Mouse (Mus musculus) stomach, embryonic 16.5 days (tissue): ENCODE results near the gene Prr15. TPM values are rescaled to one million over a fixed set of nuclear protein-coding genes. Genes with fewer than 3 reads are reported as not detected.

ENCODE experiments used
- ATAC-seq: fragments of 200-750 bp; cut with Nextera tagmentation; 2 replicates; pipeline ENCODE4 v1.8.0; 2017; ENCODE audit warnings: moderate number of reproducible peaks, moderate TSS enrichment; ENCODE audit not compliant: insufficient read depth, low FRiP score
- H3K27ac ChIP-seq: fragments of 300-500 bp; sonication (generic); 2 replicates; pipeline ENCODE4 v1.5.1; 2014; ENCODE audit warnings: low read length
- H3K27me3 ChIP-seq: fragments of 300-500 bp; sonication (generic); 2 replicates; pipeline ENCODE4 v1.6.1; 2014; ENCODE audit warnings: low read length, control low read depth, mixed read lengths; ENCODE audit not compliant: control insufficient read depth, insufficient read depth
- H3K36me3 ChIP-seq: fragments of 300-500 bp; sonication (generic); 2 replicates; pipeline ENCODE4 v1.6.1; 2014; ENCODE audit warnings: low read length; ENCODE audit not compliant: control insufficient read depth, insufficient read depth
- H3K4me1 ChIP-seq: fragments of 300-500 bp; sonication (generic); 2 replicates; pipeline ENCODE4 v1.6.1; 2014; ENCODE audit warnings: low read length, control low read depth, mixed read lengths; ENCODE audit not compliant: control insufficient read depth, insufficient read depth
- H3K4me2 ChIP-seq: fragments of 300-500 bp; sonication (generic); 2 replicates; pipeline ENCODE4 v1.6.1; 2014; ENCODE audit warnings: low read depth, low read length, mixed read lengths
- H3K4me3 ChIP-seq: fragments of 300-500 bp; sonication (generic); replicated peaks from 2 replicates; pipeline ENCODE4 v1.5.1; 2014; ENCODE audit warnings: mild to moderate bottlenecking, low read length
- H3K9ac ChIP-seq: fragments of 300-500 bp; sonication (generic); 2 replicates; pipeline ENCODE4 v1.6.1; 2014; ENCODE audit warnings: low read length
- H3K9me3 ChIP-seq: fragments of 300-500 bp; sonication (generic); replicated peaks from 2 replicates; pipeline ENCODE4 v1.6.1; 2016; ENCODE audit warnings: low read length, control low read depth; ENCODE audit not compliant: control insufficient read depth
- WGBS: fragments of 180-500 bp; shearing (Covaris S2); extraction: QIAGEN DNeasy Blood & Tissue Kit; methylation state at CpG from one replicate; pipeline ENCODE4 v1.1.7; 2014; 5-methylcytosine and 5-hydroxymethylcytosine counted together
- polyA plus RNA-seq: library from polyadenylated mRNA; unstranded; fragments of >200 nt; fragmentation: Nextera tagmentation; extraction: Ambion mirVana; gene quantifications from 2 replicates; pipeline ENCODE4 v1.2.1, GENCODE M21; 2015

The Prr15 gene
- polyA plus RNA-seq, 1 experiment from 2014 or later = 8.7 TPM

DNA sequence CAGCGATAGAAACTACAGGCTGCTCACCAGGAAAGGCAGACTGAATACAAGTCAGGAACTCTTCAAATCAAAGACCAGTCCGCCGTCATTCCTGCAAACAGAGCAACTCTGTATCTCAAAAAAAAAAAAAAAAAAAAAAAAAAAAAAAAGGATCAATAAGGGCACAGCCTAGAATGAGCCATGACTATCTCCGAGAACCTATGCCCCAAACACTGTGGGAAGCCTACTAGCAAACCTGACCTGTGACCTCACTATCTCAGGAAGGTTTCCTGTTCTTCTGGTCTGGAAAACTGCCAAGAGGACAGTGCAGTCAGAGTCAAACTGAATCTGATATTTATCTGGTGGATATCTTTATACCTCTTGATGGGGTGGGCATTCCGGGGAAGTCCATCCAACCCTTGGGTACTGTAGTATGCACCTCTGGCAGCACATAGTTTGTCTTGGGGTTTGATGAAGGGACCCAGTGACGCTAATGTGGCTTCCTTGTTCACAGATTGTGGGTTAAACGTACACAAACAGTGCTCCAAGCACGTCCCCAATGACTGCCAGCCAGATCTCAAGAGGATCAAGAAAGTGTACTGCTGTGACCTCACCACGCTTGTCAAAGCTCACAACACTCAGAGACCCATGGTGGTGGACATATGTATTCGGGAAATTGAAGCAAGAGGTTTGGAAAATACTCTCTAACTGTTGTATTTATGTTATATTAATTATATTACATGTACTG is 35.7 kb upstream of the Prr15 start:
- ATAC-seq = no peak
- H3K4me1 ChIP-seq = no peaks in the 10 kb centered on the region
- no peak overlapping the region for H3K9ac ChIP-seq
- 54% methylated on average over 10 of the region's 10 CpGs for WGBS
- H3K9me3 ChIP-seq = no peaks in the 10 kb centered on the region
- no peak overlapping the region for H3K27ac ChIP-seq
- no peaks in the 10 kb centered on the region for H3K36me3 ChIP-seq
- H3K4me3 ChIP-seq = no peak overlapping the region
- no peak overlapping the region for H3K4me2 ChIP-seq
- H3K27me3 ChIP-seq = no peaks in the 10 kb centered on the region

DNA sequence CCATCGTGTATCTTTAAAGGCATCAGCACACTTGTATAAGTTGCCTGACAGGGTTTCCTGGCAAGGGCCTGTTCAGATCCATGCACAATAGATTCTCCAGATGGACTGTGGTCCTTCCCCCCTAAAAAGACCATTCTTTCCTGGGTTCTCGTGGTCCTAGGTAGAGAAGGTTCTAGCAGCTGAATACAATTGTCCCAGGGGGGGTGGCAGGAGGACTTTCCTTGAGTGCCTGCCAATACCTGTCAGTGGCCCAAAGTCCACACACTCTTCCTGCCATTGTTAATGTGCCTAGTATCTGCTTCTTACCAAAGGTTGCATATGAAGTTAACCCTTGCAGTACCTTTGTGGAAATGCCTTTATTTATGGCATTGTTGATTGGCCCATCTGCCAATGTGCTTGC is 28.4 kb upstream of the Prr15 start:
- no peak overlapping the region for H3K4me3 ChIP-seq
- no peak overlapping the region for H3K4me2 ChIP-seq
- no peaks in the 10 kb centered on the region for H3K4me1 ChIP-seq
- no peaks in the 10 kb centered on the region for H3K9me3 ChIP-seq
- H3K9ac ChIP-seq = no peak overlapping the region
- 71% methylated on average over 2 of the region's 2 CpGs for WGBS
- no peak overlapping the region for H3K27ac ChIP-seq
- ATAC-seq = no peak
- H3K36me3 ChIP-seq = no peaks in the 10 kb centered on the region
- no peaks in the 10 kb centered on the region for H3K27me3 ChIP-seq

DNA sequence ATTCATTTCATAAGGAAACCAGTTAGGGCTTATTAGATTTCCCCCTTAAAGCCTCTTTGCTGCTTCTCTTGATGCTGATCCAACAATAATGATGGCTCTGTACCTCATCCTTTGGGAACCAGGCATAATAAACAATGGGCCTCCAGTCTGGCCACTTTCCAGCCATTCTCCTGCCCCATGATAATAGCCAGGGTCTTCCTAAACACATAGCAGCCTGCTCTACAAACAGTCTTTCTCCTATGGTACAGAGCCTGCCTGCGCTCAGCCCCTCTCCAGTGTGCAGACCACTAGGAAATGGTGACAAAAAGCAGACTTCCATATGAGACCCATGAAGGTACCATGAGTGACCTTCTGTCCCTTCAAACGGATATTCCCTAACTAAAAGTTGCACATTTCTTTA is 26.2 kb upstream of the Prr15 start:
- Histone ChIP-seq H3K4me1 (no peaks in the 10 kb centered on the region), H3K27me3 (no peaks in the 10 kb centered on the region), H3K4me2 (no peak overlapping the region), H3K9me3 (no peaks in the 10 kb centered on the region), H3K4me3 (no peak overlapping the region), H3K27ac (no peak overlapping the region; the same call in 1 of the 2 replicates), H3K36me3 (no peaks in the 10 kb centered on the region), H3K9ac (no peak overlapping the region)
- WGBS = 53% methylated on average over 2 of the region's 2 CpGs
- peak; percentile 47; the same call in 1 of the 2 replicates for ATAC-seq

DNA sequence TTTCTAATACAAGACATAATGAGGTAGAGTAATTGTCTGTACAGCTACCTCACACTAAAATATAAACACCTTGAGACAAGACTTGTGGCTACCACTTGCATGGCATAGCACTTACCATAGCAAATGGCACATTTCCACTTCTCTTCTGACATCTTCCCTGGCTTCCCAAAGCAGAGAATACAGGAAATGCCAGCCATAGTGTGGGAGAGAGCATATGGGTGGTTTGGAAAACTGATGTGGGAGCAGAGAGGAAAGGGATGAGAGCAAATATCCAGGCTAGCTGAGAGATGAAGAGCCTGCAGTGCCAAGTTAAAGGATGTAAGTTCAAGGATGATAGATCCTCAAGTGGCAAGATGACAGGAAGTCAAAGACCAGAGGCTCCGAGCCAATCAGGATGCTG is 19.9 kb upstream of the Prr15 start:
- WGBS = 71% methylated on average over 1 of the region's 1 CpGs
- Histone ChIP-seq H3K9ac (no peak overlapping the region), H3K27ac (no peak overlapping the region), H3K4me1 (no peaks in the 10 kb centered on the region), H3K36me3 (no peaks in the 10 kb centered on the region), H3K4me2 (no peak overlapping the region), H3K9me3 (no peaks in the 10 kb centered on the region), H3K27me3 (no peaks in the 10 kb centered on the region), H3K4me3 (no peak overlapping the region)
- ATAC-seq = no peak

DNA sequence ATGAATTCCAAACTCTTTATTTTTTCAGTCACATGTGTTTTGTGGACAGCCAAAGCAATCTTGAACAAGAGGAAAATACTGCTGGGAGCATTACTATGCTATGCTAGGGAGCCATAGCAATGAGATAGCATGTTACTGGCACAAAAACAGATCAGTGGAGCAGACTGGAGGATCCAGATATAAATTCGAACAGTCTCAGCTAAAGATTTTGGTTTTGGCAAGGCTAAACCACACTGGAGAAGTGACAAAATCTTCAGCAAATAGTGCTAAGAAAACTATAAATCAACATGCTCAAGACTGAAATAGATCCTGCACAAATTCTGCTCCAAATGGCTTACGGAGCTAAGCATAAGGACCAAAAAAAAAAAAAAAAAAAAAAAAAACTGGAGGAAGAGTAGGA is 12.6 kb upstream of the Prr15 start:
- H3K36me3 ChIP-seq = no peaks in the 10 kb centered on the region
- H3K9ac ChIP-seq = no peak overlapping the region
- ATAC-seq = no peak
- no peaks in the 10 kb centered on the region for H3K9me3 ChIP-seq
- H3K27ac ChIP-seq = no peak overlapping the region
- 81% methylated on average over 2 of the region's 2 CpGs for WGBS
- no peaks in the 10 kb centered on the region for H3K4me1 ChIP-seq
- no peaks in the 10 kb centered on the region for H3K27me3 ChIP-seq
- no peak overlapping the region for H3K4me3 ChIP-seq
- no peak overlapping the region for H3K4me2 ChIP-seq

DNA sequence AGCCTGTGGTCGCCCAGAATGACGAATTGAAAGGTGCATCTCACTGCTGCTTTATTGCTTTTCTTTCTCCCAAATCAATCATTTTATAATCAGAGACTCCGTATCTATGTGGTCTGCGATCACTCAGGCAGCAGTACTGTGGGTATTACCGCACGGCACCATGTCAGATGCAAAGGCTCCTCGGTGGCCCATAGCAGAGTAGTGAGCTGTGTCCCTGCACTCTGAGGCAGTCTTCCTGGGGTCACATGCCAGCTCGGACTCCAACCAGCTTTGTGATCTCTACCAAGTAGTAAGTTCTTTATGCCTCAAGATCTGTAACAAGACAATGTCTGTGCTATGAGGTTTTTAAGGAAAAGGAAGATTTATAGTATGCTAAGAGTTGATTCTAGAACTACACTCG is 7.0 kb upstream of the Prr15 start:
- Histone ChIP-seq H3K9ac (no peak overlapping the region), H3K4me1 (no peaks in the 10 kb centered on the region), H3K27ac (no peak overlapping the region), H3K9me3 (no peaks in the 10 kb centered on the region), H3K27me3 (0 out of 2 replicates have a peak, but pooled peaks cover 2% of the 10 kb centered on the region), H3K4me2 (no peak overlapping the region), H3K36me3 (no peaks in the 10 kb centered on the region), H3K4me3 (no peak overlapping the region)
- WGBS = 83% methylated on average over 9 of the region's 9 CpGs
- ATAC-seq = no peak

DNA sequence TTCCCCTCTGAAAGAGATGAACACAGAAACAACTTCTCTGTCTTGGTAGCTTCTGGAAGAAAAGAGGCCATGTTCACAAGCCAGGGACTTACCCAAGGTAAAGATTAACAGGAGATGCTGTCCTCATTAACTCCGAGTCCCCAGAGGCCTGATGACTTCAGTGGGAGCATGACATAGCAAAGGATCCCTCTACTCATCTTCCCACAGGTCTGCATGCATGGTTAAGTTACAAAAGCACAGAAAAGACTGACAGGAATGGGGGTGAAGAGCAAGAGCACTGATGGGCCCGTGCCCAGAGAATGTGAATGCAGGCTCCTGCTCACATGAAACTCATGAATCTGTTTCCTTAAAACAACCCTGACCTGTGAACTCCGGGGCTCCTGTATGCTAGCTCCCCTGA is 6.4 kb upstream of the Prr15 start:
- Histone ChIP-seq H3K4me1 (no peaks in the 10 kb centered on the region), H3K9me3 (no peaks in the 10 kb centered on the region), H3K4me2 (no peak overlapping the region), H3K36me3 (no peaks in the 10 kb centered on the region), H3K27ac (no peak overlapping the region), H3K4me3 (no peak overlapping the region), H3K9ac (no peak overlapping the region), H3K27me3 (0 out of 2 replicates have a peak, but pooled peaks cover 2% of the 10 kb centered on the region)
- 74% methylated on average over 3 of the region's 3 CpGs for WGBS
- ATAC-seq = no peak

DNA sequence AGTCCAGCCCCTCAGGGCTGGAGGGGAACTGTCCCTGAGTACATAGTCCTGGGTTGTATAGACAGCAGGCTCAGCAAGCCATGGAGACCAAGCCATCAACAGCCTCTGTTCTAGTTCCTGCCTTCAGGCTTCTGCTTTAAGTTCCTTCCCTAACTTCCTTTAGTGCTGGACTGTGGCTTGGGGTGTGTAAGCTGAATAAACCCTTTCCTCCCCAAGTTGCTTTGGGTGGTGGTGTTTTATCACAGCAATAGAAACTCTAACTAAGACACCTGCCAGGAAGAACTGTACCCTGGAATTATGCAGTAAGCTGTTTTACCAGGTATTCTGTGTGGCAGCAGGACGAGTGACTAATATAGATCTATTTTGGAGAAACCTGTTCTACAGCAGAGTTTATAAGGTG is 5.4 kb upstream of the Prr15 start:
- Histone ChIP-seq H3K4me2 (no peak overlapping the region), H3K4me1 (no peaks in the 10 kb centered on the region), H3K36me3 (no peaks in the 10 kb centered on the region), H3K4me3 (no peak overlapping the region), H3K9me3 (no peaks in the 10 kb centered on the region), H3K9ac (no peak overlapping the region), H3K27me3 (0 out of 2 replicates have a peak, but pooled peaks cover 2% of the 10 kb centered on the region), H3K27ac (peak overlapping the region; percentile 52; the same call in 1 of the 2 replicates)
- 57% methylated on average over 1 of the region's 1 CpGs for WGBS
- ATAC-seq = 0 out of 2 replicates have a peak, but pooled peaks have one; percentile 40

DNA sequence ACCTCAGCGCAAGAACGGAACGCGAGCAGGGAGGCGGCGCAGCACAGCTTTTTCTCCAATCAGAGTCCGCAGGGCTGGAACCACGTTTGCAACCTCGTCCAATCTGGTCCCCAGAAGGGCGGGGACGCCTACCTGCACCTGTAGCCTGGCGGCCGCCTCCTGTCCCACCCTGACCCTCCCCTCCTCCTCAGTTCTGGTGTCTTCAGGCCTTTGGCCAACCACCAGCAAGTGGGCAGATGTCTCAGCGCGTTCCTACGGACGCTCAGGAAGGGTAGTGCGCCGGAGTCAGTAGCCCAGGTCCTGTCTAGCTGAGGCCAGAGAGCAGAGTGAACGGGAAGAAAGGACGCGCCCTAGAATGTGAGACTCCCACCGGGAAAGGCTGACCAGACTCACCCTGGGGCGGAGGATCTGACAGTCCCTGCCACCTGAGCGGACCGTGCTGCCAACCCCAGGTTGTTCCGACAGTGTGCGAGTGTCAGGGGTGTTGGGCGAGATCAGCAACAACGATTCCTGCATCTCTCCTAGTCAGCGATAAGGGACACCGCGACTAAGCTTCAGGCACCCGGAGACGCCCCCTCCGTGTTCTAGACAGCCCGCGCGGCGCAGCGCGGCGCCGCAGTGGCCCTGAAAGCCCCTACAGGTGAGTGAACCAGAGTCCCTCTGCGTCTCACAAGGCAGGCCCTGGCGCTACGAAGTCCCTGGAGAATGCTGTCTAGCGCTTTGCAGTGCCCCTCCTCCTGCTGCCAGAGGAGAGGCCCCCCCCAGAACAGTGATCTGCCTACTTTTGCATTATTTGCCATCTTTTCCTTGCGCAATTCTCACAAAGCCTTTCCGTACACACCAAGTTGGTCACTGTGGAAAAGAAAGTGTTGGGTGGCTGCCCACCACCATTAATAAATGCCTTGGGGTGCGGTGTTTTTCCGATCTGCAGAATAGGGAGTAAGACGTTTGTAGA is 1.3 kb downstream of the Prr15 start:
- Histone ChIP-seq H3K9ac (peak overlapping the region; percentile 71), H3K4me3 (peak overlapping the region; percentile 56), H3K36me3 (no peaks in the 10 kb centered on the region), H3K9me3 (no peaks in the 10 kb centered on the region), H3K4me2 (peak overlapping the region; percentile 97), H3K27me3 (0 out of 2 replicates have a peak, but pooled peaks cover 2% of the 10 kb centered on the region), H3K4me1 (peaks cover 4% of the 10 kb centered on the region; the same call in 1 of the 2 replicates), H3K27ac (peak overlapping the region; percentile 20)
- under 1% methylated on average over 53 of the region's 53 CpGs for WGBS
- ATAC-seq = peak; percentile 84
